Mouse (Mus musculus): ENCODE data around the gene Zfp28. TPM values are rescaled to one million over a fixed set of nuclear protein-coding genes. Genes with fewer than 3 reads are reported as not detected.
"Not testable (repeated sequence)": the region's sequence is repeated elsewhere in the genome, so short reads cannot be mapped to it uniquely, and the experiment has no call there.

Gene Zfp28
- 1 to 10 TPM; 2.8 to 3.7 TPM for total RNA-seq (2021)
- long read RNA-seq, experiment 1, full-length matches to known transcripts, result 2 of 6 reads
- long read RNA-seq, experiment 1, partial matches to known transcripts, result 0 of 6 reads
- long read RNA-seq, experiment 1, other reads (novel, unspliced or antisense), result 4 of 6 reads
- long read RNA-seq, experiment 2, result 0 reads

DNA sequence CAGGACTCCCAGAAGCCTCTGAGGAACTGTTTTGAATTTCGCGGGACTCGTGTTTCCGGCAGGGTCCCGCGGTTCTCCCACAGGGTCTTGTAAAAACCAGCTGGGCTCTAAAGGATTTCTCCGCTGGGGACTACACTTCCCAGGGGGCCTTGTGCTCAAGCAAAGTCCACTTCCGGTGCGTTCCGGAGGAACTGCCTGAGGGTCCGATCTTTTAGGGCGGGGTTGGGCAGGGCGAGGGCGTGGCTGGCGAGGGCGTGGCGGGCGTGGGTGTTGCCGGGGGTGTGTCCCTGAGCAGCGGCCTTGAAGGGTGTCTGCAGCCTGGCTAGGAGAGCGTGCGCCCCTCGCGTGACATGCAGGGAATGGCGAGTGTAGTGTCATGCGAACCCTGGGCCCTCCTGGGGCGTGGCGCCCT is at the start of gene Zfp28:
Gene Zfp28 (plus strand): TSS at position 252 of the 412 bp plus-strand sequence.
- DNase-seq, result peak; percentile 95 to 96

DNA sequence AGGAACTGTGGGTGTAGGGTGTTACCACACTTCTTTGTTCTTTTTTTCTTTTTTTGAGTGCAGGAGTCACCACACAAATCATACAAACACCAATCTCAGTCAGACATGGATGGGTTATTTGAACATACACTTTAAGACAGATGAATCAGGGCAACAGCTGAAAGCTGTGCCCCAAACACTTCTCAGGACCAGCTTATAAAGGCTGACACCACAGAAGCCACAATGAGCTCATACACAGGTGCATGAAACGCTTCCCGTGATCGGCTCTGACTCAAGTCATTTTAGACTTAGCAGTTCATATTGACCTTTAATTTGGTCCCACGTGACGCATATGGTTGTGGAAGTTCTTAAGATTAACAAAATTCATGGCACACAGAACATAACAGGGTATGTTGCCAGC is 43.2 kb upstream of the Zfp28 start:
- no peak for DNase-seq

DNA sequence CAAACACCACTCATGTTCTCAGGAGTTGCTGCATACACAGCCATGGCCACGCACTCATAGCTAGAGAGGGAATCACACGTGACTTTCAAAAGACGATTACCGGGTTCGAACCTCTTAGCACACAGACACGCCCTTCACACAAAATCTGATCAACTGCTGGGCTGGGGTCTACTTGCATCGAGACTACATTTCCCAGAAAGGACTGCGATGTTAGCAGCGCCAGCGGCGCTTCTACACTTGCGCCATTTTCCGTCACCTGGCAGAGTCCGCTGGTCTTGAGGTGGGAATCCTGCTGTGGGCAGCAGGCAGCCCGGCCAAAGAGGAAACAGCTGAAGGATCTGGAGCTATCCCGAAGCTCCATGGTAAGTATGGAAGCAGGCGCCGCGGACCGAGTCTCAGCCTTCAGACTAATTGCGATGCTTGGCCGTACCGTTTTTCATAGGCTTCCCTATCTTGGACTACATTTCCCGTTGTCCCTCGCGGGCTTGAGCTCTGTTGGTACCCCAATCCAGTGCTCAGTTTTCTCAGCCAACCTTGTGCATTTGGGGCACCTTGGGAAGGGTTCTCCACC is 39.5 kb upstream of the Zfp28 start, which contains the start of gene Gm3854:
Gene Gm3854 (plus strand): TSS at position 259 of the 571 bp plus-strand sequence.
- DNase-seq, result peak; percentile 55 to 68

DNA sequence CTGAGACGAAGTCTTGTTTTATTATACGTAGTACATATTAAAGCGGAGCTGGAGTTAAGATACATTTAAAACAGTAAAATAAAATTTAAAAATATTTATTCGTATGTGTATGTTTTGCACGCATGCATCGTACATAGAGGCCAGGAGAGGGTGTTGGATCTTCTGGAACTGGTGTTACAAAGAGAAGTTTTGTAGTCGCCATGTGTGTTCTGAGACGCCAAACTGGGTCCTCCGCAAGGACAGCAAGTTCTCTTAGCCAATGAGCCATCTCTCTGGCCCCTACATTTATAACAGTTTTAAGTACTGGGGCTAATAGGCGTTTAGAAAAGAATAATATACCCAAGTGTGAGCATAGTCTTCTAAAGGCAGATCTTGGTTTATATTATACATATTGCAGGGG is 39.0 kb upstream of the Zfp28 start:
- DNase-seq, result no peak

DNA sequence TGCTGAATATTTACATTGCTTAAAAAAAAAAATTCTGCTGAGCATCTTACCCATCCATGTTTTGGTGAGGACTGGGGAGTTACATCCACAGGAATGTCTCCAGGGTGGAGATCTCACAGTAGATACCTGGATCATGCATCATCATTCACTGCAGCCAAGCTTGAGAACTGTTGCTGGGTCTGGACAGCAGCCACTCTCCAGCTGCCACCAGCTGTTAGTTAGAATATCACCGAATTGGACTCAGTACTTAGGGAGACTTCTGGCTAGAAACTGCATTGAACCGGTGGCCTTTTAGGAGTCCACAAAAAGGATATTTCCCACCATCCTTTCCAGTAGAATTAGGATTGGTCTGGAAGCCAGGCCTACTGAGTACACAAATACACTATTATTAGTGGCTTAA is 25.0 kb upstream of the Zfp28 start:
- DNase-seq, result peak; percentile 35 to 44

DNA sequence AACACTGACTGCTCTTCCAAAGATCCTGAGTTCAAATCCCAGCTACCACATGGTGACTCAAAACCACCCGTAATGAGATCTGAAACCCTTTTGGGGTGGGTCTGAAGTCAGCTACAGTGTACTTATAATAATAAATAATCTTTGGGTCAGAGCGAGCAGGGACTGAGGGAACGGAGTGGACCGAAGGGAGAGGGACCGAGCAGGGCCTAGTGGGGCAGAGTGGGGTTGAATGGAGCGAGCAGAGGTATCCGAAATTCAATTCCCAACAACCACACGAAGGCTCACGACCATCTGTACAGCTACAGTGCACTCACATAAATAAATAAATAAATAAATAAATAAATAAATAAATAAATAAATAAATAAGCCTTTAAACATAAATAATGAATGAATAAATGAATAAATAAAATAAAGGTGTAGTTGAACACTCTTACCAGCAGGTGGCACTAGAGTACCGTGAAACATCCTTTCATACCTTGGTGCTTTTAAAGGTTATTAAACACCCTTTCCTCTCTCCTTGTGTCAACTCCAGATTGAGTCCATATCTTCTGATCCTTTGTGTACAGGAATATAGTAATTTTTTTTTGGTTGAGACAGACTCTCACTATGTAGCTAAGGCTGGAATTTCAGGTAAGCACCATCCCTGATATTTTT is 24.0 kb upstream of the Zfp28 start:
- peak; percentile 26 to 64 for DNase-seq

DNA sequence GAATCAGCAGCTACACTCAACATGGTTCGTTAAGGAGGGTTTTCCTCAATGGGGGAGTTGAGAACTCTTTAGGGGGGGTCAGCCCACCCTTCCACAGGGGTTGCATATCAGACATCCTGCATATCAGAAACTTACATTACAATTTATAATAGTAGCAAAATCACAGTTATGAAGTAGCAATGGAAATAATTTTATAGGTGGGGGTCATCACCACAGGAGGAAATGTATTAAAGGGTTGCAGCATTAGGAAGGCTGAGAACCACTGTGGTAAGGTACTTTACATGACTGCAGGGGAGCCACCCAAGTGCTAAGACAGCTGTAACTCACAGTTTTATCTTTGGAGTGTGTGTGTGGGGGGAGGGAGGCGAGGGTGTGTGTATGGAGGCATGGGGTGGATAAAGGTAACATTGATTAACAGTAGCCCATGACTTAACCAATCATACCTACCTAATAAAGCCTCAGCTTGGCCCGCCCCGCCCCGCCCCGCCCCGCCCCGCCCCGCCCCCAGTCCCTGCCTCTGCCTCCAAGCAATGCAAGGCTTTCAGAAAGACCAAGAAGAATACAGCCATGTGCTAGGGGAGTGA is 22.5 kb upstream of the Zfp28 start:
- DNase-seq, result no peak

DNA sequence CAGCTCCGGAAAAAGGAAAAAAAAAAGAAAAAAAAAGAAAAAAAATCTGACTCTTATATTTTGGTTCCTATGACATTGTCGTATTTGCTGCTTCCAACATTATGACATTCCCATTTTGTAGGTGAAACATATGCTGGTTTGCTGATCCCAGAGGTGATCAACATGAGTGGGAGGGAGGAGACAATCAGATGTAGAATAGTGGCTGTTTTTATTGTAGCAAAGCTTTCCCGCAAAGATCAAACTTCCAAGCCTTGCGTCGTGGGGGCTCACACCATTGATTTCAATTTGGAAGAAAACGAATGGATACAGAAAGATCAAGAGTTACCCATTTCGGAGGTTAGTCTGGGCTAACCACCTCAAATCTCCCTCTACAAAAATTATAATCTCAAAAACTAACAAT is 21.3 kb upstream of the Zfp28 start:
- no peak for DNase-seq

DNA sequence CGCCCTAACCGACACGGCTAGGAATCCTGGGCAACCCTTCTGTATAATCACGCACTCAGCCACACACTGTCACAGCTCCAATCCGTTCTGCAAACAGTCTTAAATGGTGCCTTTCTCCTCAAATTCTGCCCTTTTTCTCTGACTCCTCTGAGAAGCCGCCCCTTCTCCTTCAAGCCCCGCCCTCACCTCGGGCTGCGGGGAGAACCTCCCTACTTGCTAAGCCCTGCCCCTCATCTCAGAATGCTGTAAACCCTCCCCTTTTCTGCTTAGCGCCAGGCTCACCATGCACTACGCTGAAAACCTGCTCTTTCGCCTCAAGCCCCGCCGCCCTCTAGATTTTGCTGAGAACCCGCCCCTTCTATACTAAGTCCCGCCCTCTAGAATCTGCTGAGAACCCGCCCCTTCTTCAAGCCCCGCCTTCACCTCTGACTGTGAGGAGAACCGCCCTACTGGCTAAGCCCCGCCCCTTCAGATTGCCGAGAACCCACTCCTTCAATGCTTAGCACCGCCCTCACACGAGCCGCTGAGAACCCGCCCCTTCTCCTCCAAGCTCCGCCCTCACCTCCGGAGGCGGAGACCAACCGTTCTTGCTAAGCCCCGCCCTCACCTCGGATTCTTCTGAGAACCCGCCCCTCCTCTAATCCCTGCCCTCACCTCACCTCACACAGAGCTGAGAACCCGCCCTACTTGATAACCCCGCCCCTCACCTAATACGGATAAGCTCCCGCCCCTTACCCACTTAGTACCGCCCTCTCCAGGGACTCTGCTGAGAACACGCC is 20.6 kb upstream of the Zfp28 start:
- DNase-seq, result peak; percentile 98 to 99

DNA sequence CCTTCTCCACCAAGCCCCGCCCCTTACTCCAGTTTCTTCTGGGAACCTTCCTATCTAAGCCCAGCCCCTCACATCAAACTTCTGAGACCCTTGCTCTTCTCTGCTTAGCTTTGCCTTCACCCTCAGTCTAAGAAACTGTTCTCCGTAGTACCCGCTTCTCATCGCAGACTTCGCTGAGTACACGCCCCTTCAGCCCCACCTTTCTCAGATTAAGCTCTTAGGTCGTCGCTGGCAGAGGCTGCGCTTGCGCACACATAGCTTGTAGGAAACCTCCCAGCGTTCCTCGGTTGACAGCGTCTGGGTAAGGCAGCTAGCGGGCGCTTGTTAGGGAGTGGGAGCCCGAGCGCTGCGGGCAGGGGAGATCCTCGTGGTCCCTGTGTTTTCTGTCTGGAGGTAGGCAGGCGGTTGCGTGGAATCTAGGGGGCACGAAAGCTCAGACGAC is 20.0 kb upstream of the Zfp28 start, which contains the start of gene Zfp78:
Gene Zfp78 (plus strand): TSS at position 234 of the 442 bp plus-strand sequence.
- peak in 1 of 2 experiments; percentile 92 for DNase-seq

DNA sequence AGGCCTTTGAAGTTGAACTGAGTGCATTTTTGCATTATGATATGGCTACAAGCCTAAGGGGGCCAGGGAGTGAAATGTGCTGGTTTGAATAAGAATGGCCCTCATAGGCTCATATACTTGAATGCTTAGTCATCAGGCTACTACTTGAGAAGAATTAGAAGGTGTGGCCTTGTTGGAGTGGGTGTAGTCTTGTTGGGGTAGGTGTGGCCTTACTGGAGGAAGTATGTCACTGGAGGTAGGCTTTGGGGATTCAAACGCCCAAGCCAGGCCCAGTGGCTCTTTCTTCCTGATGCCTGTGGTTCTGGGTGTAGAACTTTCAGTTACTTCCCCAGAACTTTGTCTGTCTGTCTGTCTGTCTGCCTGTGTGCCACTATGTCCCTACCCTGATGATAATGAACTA is 18.3 kb upstream of the Zfp28 start:
- DNase-seq, result no peak

DNA sequence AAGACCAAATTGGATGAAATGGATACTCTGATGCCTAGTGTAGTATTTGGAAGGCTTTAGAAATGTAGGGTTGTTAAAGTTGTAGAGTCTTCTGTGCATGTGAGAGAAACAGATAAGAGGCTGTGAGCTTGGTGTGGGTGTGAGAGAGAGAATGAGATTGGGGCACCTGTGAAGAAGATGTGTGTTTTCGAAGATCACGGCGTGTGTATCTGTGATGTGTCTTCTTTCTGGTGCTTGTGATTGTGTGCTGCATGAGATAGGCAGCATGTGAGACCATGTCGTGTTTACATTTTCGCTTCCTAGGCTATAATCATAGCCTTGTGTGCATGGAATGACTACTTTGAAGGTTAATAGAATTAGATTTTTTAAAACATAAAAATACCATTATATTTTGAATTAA is 15.9 kb upstream of the Zfp28 start:
- no peak for DNase-seq

DNA sequence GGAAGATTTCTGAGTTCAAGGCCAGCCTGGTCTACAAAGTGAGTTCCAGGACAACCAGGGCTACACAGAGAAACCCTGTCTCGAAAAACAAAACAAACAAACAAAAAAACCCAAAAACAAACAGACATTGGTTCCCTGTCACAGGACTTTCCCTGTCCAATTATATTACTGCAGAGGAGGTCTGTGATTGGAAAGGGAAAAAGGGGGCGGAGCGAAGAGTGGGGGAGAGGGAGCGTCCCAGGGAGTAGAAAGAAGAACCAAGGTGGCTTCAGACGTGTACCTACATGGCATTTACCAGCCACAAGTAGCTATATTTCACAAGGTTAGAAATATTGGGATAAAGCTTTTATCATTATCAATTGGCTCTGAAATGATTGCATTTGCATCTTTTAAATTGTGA is 14.9 kb upstream of the Zfp28 start:
- not testable (repeated sequence) for DNase-seq

DNA sequence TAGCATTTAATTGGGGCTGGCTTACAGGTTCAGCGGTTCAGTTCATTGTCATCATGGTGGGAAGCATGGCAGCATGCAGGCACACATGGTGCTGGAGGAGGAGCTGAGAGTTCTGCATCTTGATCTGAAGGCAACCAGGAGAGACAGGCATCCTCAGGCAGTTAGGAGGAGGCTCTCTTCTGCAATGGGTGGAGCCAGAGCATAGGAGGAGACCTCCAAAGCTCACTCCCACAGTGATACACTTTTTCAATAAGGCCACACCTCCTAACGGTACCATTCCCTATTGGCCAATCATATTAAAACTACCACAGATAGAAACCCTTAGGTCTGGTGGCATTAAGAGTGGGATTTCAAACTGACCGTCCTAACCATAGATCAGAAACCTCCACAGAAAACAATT is 13.6 kb upstream of the Zfp28 start:
- no peak for DNase-seq

DNA sequence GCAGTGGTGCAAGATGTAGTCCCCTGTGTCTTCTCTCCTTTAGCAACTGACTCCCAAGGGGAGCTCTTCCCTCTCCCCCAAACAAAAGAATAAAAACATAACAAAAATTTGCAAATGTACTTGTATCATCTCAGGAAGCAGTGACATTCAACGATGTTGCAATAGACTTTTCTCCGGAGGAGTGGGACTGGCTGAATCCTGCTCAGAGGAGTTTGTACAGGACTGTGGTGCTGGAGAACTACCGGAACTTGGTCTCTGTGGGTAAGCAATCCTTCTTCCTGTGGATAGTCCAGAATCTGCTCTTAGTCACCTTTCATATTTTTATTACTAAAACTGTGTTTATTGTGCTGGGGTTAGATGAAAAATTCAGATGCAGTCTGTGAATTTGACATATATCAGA is 10.1 kb upstream of the Zfp28 start:
- no peak for DNase-seq

DNA sequence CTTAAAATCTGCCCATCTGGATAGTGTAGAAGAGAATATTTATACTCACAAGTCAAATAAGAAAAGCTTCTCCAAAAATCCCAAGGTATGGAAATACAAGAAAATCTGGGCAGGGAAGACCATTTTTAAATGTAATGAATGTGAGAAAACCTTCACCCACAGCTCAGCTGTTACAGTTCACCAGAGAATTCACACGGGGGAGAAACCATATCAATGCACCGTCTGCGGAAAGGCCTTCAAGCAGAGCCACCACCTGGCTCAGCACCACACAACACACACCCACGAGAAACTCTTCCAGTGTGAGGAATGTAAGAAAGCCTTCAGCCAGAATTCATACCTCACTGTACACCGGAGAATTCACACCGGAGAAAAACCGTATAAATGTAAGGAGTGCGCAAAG is 4.7 kb upstream of the Zfp28 start:
- DNase-seq, result no peak

DNA sequence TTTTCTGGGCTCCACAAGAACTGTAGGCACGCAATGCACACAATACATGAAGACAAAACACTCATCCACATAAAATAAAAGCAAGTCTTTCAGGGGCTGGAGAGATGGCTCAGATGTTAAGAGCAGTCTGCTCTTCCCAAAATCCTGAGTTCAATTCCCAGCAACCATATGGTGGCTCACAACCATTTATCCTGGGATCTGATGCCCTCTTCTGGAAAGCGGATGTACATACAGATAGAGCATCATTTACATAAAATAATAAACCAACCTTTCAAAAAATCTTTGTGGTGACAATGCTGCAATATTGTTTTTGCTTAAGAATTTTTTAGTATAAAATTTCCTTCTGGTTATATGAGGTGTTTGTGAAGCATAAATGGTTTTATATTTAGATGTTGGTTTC is 1.7 kb upstream of the Zfp28 start:
- no peak for DNase-seq

DNA sequence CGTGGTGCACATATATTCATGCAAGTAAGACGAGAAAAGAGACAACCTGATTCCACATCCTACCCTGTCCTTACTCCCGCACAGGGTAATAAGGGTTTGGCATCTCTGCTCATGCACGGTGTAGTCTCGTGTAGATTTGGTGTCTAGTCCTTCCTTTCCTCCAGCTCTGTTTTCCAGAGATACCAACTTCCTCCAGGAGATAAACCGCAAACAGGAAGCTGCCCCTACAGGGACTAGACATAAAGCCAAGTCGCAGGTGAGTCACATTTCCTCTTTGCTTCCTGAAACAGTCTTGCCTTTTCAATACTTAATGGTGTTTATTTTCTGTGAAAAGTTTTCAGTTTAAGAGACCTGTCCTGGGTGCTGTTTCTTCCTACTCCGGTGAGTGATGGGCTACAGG is 916 bp downstream of the Zfp28 start:
- DNase-seq, result no peak

DNA sequence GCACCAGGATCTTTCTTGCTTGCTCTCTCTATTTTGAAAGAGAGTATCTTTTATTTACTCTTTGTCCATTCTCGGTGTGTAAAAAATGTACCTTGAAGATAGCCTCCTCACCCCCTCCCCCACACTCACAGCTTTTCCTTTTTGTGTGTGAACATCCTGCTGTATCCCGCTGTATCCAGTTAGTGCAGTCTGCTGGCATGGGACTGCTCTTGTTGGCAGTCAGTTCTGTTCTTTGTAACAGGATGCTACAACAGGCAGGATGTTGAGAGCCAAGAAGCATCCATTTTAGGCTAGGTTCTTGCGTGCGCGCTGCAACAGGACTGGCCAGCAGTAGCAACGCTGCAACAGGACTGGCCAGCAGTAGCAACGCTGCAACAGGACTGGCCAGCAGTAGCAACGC is 3.9 kb downstream of the Zfp28 start:
- DNase-seq, result peak; percentile 41 to 66

DNA sequence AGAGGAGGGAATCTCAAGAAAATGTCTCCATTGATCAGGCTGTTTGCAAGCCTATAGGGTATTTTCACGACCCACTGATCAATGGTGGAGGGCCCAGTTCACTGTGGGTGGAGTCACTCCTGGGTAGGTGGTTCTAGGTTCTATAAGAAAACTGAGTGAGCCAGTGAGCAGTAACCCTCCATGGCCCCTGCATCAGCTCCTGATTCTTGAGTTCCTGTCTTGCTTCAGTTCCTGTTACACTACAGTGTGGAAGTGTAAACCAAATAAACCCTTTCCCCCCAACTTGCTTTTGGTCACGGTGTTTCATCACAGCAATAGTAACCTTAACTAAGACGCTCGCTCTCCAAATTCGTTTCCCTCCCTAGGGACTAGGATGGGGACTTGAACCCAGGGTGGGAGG is 5.9 kb downstream of the Zfp28 start:
- DNase-seq, result no peak

DNA sequence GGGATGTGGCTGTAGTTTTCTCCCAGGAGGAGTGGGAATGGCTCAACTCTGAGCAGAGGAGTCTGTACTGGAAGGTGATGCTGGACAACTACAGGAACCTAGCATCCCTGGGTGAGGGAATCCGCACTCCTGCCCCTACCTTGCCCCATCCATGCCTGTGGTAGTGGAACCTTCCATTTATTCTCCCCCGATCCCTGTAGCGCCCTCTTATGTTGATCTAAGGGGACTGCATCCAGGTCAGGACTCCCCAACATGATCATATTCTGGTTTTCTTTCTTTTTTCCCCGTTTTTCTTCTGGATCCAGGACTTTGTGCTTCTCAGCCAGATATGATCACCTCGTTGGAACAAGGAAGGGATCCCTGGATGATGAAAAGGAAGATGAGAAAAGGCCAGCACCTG is 6.4 kb downstream of the Zfp28 start:
- DNase-seq, result no peak

All from heart, adult 18-20 months (tissue).